Mouse (Mus musculus) urinary bladder, postnatal 4 days (tissue): ENCODE data around the gene Zfp735.

Experiments used
- DNase-seq, 2 experiments: peaks; one replicate each; pipeline ENCODE4 v3.0.0; 2021 to 2022; ENCODE audit warnings: low spot score in 2 of 2

The Zfp735 gene

DNA sequence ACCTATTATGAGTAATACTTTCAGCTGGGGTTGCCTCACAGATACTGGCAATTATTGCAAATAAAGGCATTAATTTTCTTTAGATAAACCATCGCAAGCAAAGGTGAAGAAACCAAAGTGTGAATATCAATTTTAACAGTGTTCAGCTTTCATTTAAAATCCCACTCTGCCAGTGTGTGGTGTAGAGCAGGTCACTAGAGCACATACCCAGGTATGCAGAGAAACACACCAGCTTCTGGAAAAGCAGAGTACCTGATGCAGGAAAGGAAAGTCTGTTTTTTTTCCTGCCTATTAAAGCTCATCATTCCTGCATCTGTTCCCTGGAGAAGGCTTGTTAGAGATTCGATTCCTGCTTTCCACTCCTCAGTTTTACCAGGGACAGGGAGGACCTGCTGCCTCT is at the start of gene Zfp735:
Gene Zfp735 (plus strand): TSS at position 301 of the 400 bp plus-strand sequence.
- no peak for DNase-seq

DNA sequence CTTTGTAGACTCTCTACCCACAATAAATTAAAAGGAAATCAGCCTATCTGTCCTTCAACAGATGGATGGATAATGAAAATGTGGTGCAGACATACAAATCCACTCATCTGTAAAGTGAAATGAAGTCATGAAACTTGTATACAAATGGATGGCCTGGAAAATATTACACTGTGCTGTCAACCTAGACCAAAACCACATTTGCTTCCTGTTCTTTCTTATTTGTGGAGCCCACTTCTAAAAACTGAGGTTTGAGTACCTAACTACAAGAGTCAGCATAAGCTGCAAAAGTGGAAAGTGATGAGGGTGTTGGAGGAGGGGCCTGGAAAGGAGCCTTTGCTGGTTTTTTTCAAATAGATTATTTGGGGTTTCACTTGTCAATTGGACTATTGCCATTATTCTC is 70.5 kb downstream of the Zfp735 start:
- no peak for DNase-seq
